Mouse (Mus musculus) liver, postnatal 0 days (tissue): ENCODE data around the gene C130032M10Rik.

Experiments
- CTCF ChIP-seq: sonication (generic); IDR thresholded peaks from 2 replicates; pipeline ENCODE4 v1.5.1; 2016; ENCODE audit warnings: antibody characterized with exemption, low read depth
- EP300 ChIP-seq: IDR thresholded peaks from 2 replicates; pipeline ENCODE4 v1.6.1; 2016; ENCODE audit warnings: antibody characterized with exemption, low read depth, mild to moderate bottlenecking

GRCm38 (mm10) chr9:114557086-114557485, 41.6 kb downstream of the C130032M10Rik start:
- no peak for TF ChIP-seq CTCF
- TF ChIP-seq EP300, result no peak
